Mouse (Mus musculus) MEL (cell line): Measurements from ENCODE around the gene Zfp458. TPM values are rescaled to one million over a fixed set of nuclear protein-coding genes. Genes with fewer than 3 reads are reported as not detected.

ENCODE experiments used
- DNase-seq: peaks from one replicate; pipeline ENCODE4 v3.0.0; 2011; ENCODE audit warnings: low read depth, low spot score
- H3K27ac ChIP-seq: 2 replicates; pipeline ENCODE4 v1.5.1; 2012; ENCODE audit warnings: low read depth, mild to moderate bottlenecking, control low read depth, low read length, moderate library complexity; ENCODE audit not compliant: control insufficient read depth
- H3K27me3 ChIP-seq, 2 experiments: fragments of 150-350 bp in 1 of 2; sonication (generic) in 1 of 2; 2 replicates each; pipeline ENCODE4 v1.6.1; 2012; ENCODE audit warnings: low read length in 2 of 2, mild to moderate bottlenecking in 2 of 2, improper control_type of control experiment in 1 of 2, moderate library complexity in 1 of 2; ENCODE audit not compliant: insufficient read depth in 2 of 2, control insufficient read depth in 1 of 2
- H3K36me3 ChIP-seq, 2 experiments: 2 replicates each; pipeline ENCODE4 v1.6.1; 2012 to 2014; ENCODE audit warnings: low read length in 2 of 2, improper control_type of control experiment in 1 of 2, inconsistent platforms in 1 of 2, mild to moderate bottlenecking in 1 of 2; ENCODE audit not compliant: insufficient read depth in 2 of 2, control insufficient read depth in 1 of 2
- H3K4me1 ChIP-seq, 2 experiments: fragments of 150-350 bp in 1 of 2; sonication (generic) in 1 of 2; 2 replicates each; pipeline ENCODE4 v1.6.1; 2012; ENCODE audit warnings: low read length in 2 of 2, improper control_type of control experiment in 1 of 2, mild to moderate bottlenecking in 1 of 2; ENCODE audit not compliant: insufficient read depth in 2 of 2, control insufficient read depth in 1 of 2
- H3K4me3 ChIP-seq, 2 experiments: fragments of 150-350 bp in 1 of 2; sonication (generic) in 1 of 2; 2 replicates each; pipeline ENCODE4 v1.5.1; 2012; ENCODE audit warnings: low read depth in 2 of 2, low read length in 2 of 2, mild to moderate bottlenecking in 2 of 2, moderate library complexity in 2 of 2, control low read depth in 1 of 2, improper control_type of control experiment in 1 of 2; ENCODE audit not compliant: control insufficient read depth in 1 of 2, insufficient read depth in 1 of 2
- H3K79me2 ChIP-seq: 2 replicates; pipeline ENCODE4 v1.6.1; 2012; ENCODE audit warnings: mild to moderate bottlenecking, low read length, moderate library complexity; ENCODE audit not compliant: control insufficient read depth, poor library complexity, insufficient read depth
- H3K9ac ChIP-seq: 2 replicates; pipeline ENCODE4 v1.6.1; 2012; ENCODE audit warnings: low read depth, mild to moderate bottlenecking, control low read depth, low read length, moderate library complexity; ENCODE audit not compliant: control insufficient read depth, poor library complexity, severe bottlenecking
- H3K9me3 ChIP-seq: fragments of 150-350 bp; sonication (generic); replicated peaks from 2 replicates; pipeline ENCODE4 v1.6.1; 2012; ENCODE audit warnings: mild to moderate bottlenecking, low read length, improper control_type of control experiment, moderate library complexity; ENCODE audit not compliant: insufficient read depth
- EP300 ChIP-seq, 2 experiments: IDR thresholded peaks; 2 replicates each; pipeline ENCODE4 v1.6.1; 2011; ENCODE audit warnings: improper control_type of control experiment in 2 of 2, low read length in 2 of 2, low read depth in 1 of 2, mild to moderate bottlenecking in 1 of 2
- ETS1 ChIP-seq: IDR thresholded peaks from 2 replicates; pipeline ENCODE4 v1.6.1; 2012; ENCODE audit warnings: low read depth, mild to moderate bottlenecking, inconsistent platforms, low read length, improper control_type of control experiment, moderate library complexity
- HCFC1 ChIP-seq: IDR thresholded peaks from 2 replicates; pipeline ENCODE4 v1.6.1; 2012; ENCODE audit warnings: low read depth, mild to moderate bottlenecking, inconsistent platforms, low read length, improper control_type of control experiment, moderate library complexity
- MEF2A ChIP-seq: IDR thresholded peaks from 2 replicates; pipeline ENCODE4 v1.6.1; 2014; ENCODE audit warnings: low read depth, mild to moderate bottlenecking, inconsistent platforms, low read length, improper control_type of control experiment; ENCODE audit not compliant: poor library complexity, insufficient replicate concordance, severe bottlenecking; ENCODE audit errors: extremely low read depth
- MYB ChIP-seq: IDR thresholded peaks from 2 replicates; pipeline ENCODE4 v1.6.1; 2011; ENCODE audit warnings: mild to moderate bottlenecking, low read depth, low read length, improper control_type of control experiment
- NELFE ChIP-seq: IDR thresholded peaks from 2 replicates; pipeline ENCODE4 v1.6.1; 2011; ENCODE audit warnings: low read depth, low read length, improper control_type of control experiment
- NRF1 ChIP-seq: IDR thresholded peaks from 2 replicates; pipeline ENCODE4 v1.6.1; 2014; ENCODE audit warnings: low read depth, mild to moderate bottlenecking, inconsistent platforms, low read length, improper control_type of control experiment, moderate library complexity; ENCODE audit not compliant: poor library complexity, insufficient read depth, severe bottlenecking
- POLR2A ChIP-seq, 2 experiments: IDR thresholded peaks; 2 replicates each; pipeline ENCODE4 v1.6.1; 2011 to 2012; ENCODE audit warnings: low read length in 2 of 2, mild to moderate bottlenecking in 2 of 2, control low read depth in 1 of 2, improper control_type of control experiment in 1 of 2, low read depth in 1 of 2, moderate library complexity in 1 of 2; ENCODE audit not compliant: control insufficient read depth in 1 of 2, insufficient read depth in 1 of 2, poor library complexity in 1 of 2
- POLR2AphosphoS2 ChIP-seq: IDR thresholded peaks from 2 replicates; pipeline ENCODE4 v1.6.1; 2011; ENCODE audit warnings: low read length, improper control_type of control experiment
- RAD21 ChIP-seq: IDR thresholded peaks from 2 replicates; pipeline ENCODE4 v1.6.1; 2011; ENCODE audit warnings: mild to moderate bottlenecking, low read depth, low read length, improper control_type of control experiment
- RCOR1 ChIP-seq: IDR thresholded peaks from 2 replicates; pipeline ENCODE4 v1.6.1; 2012; ENCODE audit warnings: low read depth, mild to moderate bottlenecking, inconsistent platforms, low read length, improper control_type of control experiment
- TCF12 ChIP-seq: IDR thresholded peaks from 2 replicates; pipeline ENCODE4 v1.6.1; 2014; ENCODE audit warnings: low read depth, mild to moderate bottlenecking, inconsistent platforms, low read length, improper control_type of control experiment, moderate library complexity
- UBTF ChIP-seq: IDR thresholded peaks from 2 replicates; pipeline ENCODE4 v1.6.1; 2012; ENCODE audit warnings: low read depth, mild to moderate bottlenecking, inconsistent platforms, low read length, improper control_type of control experiment, moderate library complexity, borderline replicate concordance; ENCODE audit not compliant: insufficient read depth
- ZKSCAN1 ChIP-seq: IDR thresholded peaks from 2 replicates; pipeline ENCODE4 v1.6.1; 2012; ENCODE audit warnings: low read depth, mild to moderate bottlenecking, inconsistent platforms, low read length, improper control_type of control experiment, moderate library complexity
- polyA plus RNA-seq, 2 experiments: library from polyadenylated mRNA; stranded (reverse) in 1 of 2; unstranded in 1 of 2; fragments of >175 nt in 1 of 2; fragments of >200 nt in 1 of 2; gene quantifications; 2 replicates each; pipeline versions ENCODE4 v1.2.1 to v1.2.4; 2012; ENCODE audit warnings: low replicate concordance in 2 of 2, low read depth in 1 of 2; ENCODE audit not compliant: insufficient read length in 2 of 2, insufficient read depth in 1 of 2, missing spikeins in 1 of 2
- total RNA-seq: library from RNA; depleted of rRNA; stranded (reverse); fragments of 300-350 nt; gene quantifications from 2 replicates; pipeline ENCODE4 v1.2.3, GENCODE M21; 2012; rRNA removed

The Zfp458 gene
- total RNA-seq: 1.4 and 1.6 TPM in 2 replicates
- polyA plus RNA-seq: 1 to 10 TPM in 1 of 2 experiments, not detected in 1; 1.3 TPM

DNA sequence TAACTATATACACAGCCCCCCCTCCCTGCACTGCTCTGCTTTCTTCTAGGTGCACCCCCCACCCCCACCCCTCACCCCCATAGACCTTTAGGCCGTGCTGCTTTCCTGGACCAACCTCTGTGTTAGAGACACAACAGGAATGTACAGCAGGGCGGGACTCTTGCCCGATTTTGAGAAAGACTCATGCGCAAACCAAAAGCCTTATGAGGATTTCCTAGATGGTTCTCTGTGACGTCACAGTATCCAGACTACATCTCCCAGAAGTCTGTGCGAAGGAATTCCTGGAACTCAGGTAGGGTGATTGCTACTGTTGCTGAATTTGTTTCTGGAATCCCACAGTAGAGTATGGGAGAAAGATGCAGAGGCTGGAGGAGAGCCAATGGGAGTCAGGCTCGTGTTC, at the start of gene Zfp458:
TSS of gene Zfp458 (minus strand) at position 153 of the 400 bp plus-strand sequence.
- DNase-seq: no peak

DNA sequence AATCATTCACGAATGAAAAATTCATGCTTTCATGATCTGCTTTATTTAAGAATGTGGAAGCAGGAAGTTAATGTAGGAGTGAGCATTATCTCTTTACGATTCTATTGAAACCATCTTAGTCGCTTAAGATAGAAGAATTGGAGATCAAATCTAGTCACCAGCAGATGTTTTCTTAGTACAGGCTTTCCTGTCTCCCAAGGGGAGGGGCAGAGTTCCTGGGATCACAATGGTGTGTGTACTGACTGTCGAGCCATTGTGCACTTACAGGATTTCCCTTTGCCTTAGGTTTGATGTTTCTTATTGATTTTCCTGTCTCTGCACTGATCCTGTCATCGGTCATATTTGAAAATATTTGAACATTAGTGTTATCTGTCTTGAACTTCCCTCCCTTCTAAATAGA, 28.5 kb upstream of the Zfp458 start:
- peaks cover 0 to 2% of the 10 kb centered on the region in 2 experiments; a peak in 1 of 4 replicates for H3K36me3 ChIP-seq
- peak overlapping the region; percentile 14 to 80 for H3K4me3 ChIP-seq
- H3K27ac ChIP-seq: peak overlapping the region; percentile 48
- H3K27me3 ChIP-seq: no peaks in the 10 kb centered on the region
- no peaks in the 10 kb centered on the region for H3K9me3 ChIP-seq
- no peak for DNase-seq
- TF ChIP-seq POLR2AphosphoS2 (peak; percentile 5; the same call in 1 of the 2 replicates), RAD21 (no peak), TCF12 (no peak), POLR2A (IDR thresholded peaks at IDR 0.05; ENCODE audit: control insufficient read depth in 1 of 2, insufficient read depth in 1 of 2, low read depth in 1 of 2, low read length in 2 of 2, poor library complexity in 1 of 2) (no peak), RCOR1 (no peak), NELFE (no peak), HCFC1 (no peak), MYB (no peak), NRF1 (0 out of 2 replicates have a peak, but pooled peaks have one; percentile 1)
- no peaks in the 10 kb centered on the region for H3K4me1 ChIP-seq
- no peaks in the 10 kb centered on the region for H3K79me2 ChIP-seq
- peak overlapping the region; percentile 62 for H3K9ac ChIP-seq

More for the DNA sequence above, at the start of gene Zfp458:
- Histone ChIP-seq H3K9me3 (no peaks in the 10 kb centered on the region), H3K36me3 (no peaks in the 10 kb centered on the region), H3K4me3 (no peak within 1 kb of the TSS), H3K27me3 (no peaks in the 10 kb centered on the region), H3K9ac (no peak within 1 kb of the TSS), H3K4me1 (no peaks in the 10 kb centered on the region), H3K27ac (no peak within 1 kb of the TSS), H3K79me2 (no peaks in the 10 kb centered on the region)
- no peak for TF ChIP-seq MEF2A
- no peak for TF ChIP-seq ZKSCAN1
- TF ChIP-seq ETS1: no peak
- TF ChIP-seq POLR2A (IDR thresholded peaks at IDR 0.05; ENCODE audit: control insufficient read depth in 1 of 2, insufficient read depth in 1 of 2, low read depth in 1 of 2, low read length in 2 of 2, poor library complexity in 1 of 2): no peak
- no peak for TF ChIP-seq UBTF
- no peak for TF ChIP-seq EP300 (IDR thresholded peaks at IDR 0.05; ENCODE audit: low read depth in 1 of 2, low read length in 2 of 2)
